Mouse (Mus musculus) brain, embryonic 14.5 days (tissue): ENCODE measurements at regions not wholly inside any gene's neighbourhood (a gene's known extent, or its start where the extent isn't known, plus 50 kb on each side); places are given as distances from the start of the nearest gene placed in this dataset.

Experiments used
- CTCF ChIP-seq: fragments of 200-500 bp; IDR thresholded peaks from 2 replicates; pipeline ENCODE4 v1.5.1; 2012; ENCODE audit warnings: inconsistent platforms, mild to moderate bottlenecking, moderate library complexity, borderline replicate concordance; ENCODE audit not compliant: insufficient read depth, insufficient read length; ENCODE audit errors: extremely low read depth
- POLR2A ChIP-seq: fragments of 200-500 bp; IDR thresholded peaks from 2 replicates; pipeline ENCODE4 v1.6.1; 2012; ENCODE audit warnings: mild to moderate bottlenecking, inconsistent platforms, borderline replicate concordance; ENCODE audit not compliant: poor library complexity, insufficient read depth, insufficient read length, severe bottlenecking; ENCODE audit errors: extremely low read depth

- TF ChIP-seq CTCF (no peak), POLR2A (no peak)
These were observed 81.7 kb upstream of the Cpeb2 start for GRCm38 (mm10) chr5:43151099-43151774.
